Mouse (Mus musculus): Measurements from ENCODE around the gene Mog. TPM values are rescaled to one million over a fixed set of nuclear protein-coding genes. Genes with fewer than 3 reads are reported as not detected.

Mog gene
- polyA plus RNA-seq, 1 experiment from 2014 or later, result not detected

- H3K9me3 ChIP-seq (ENCODE audit: control insufficient read depth, low read length), result no peaks in the 10 kb centered on the region
- no peaks in the 10 kb centered on the region for H3K27me3 ChIP-seq (ENCODE audit: control insufficient read depth, insufficient read depth, low read length)
- peak overlapping the region; percentile 82 to 86 for H3K4me3 ChIP-seq (ENCODE audit: control insufficient read depth in 1 of 2, insufficient read depth in 1 of 2, low read depth in 1 of 2, low read length in 2 of 2)
- H3K36me3 ChIP-seq (ENCODE audit: control insufficient read depth, insufficient read depth, low read length), result peaks cover 29% of the 10 kb centered on the region
- peak; percentile 86 for ATAC-seq (ENCODE audit: insufficient number of reproducible peaks, insufficient read depth, low FRiP score, low read depth)
- H3K4me1 ChIP-seq (ENCODE audit: control insufficient read depth in 2 of 2, insufficient read depth in 2 of 2, low read length in 2 of 2), result no peaks in the 10 kb centered on the region; a peak in 1 of 4 replicates
- peak overlapping the region; percentile 94 for H3K4me2 ChIP-seq (ENCODE audit: low read length)
- H3K9ac ChIP-seq (ENCODE audit: low read length), result peak overlapping the region; percentile 92
- WGBS, result under 1% methylated on average over 49 of the region's 49 CpGs
- peak overlapping the region; percentile 88 to 91 for H3K27ac ChIP-seq (replicated peaks in 1 of 2; ENCODE audit: control insufficient read depth in 1 of 2, insufficient read depth in 1 of 2, low read depth in 2 of 2, low read length in 2 of 2)
Measured at GRCm38 (mm10) chr17:37002364-37003330, 20.6 kb downstream of the Mog start.

- no peak for ATAC-seq (ENCODE audit: insufficient number of reproducible peaks, insufficient read depth, low FRiP score, low read depth)
Measured at GRCm38 (mm10) chr17:37000863-37001262, 22.3 kb downstream of the Mog start, which contains the start of gene Zfp57. Gene Zfp57, plus strand, starts transcription at chr17:37001163.

GRCm38 (mm10) chr17:36998477-36998876, 24.7 kb downstream of the Mog start:
- Histone ChIP-seq H3K9ac (ENCODE audit: low read length) (no peak overlapping the region), H3K36me3 (ENCODE audit: control insufficient read depth, insufficient read depth, low read length) (no peaks in the 10 kb centered on the region), H3K27ac (replicated peaks in 1 of 2; ENCODE audit: control insufficient read depth in 1 of 2, insufficient read depth in 1 of 2, low read depth in 2 of 2, low read length in 2 of 2) (no peak overlapping the region), H3K4me2 (ENCODE audit: low read length) (no peak overlapping the region), H3K4me1 (ENCODE audit: control insufficient read depth in 2 of 2, insufficient read depth in 2 of 2, low read length in 2 of 2) (no peaks in the 10 kb centered on the region), H3K9me3 (ENCODE audit: control insufficient read depth, low read length) (no peaks in the 10 kb centered on the region), H3K27me3 (ENCODE audit: control insufficient read depth, insufficient read depth, low read length) (no peaks in the 10 kb centered on the region), H3K4me3 (ENCODE audit: control insufficient read depth in 1 of 2, insufficient read depth in 1 of 2, low read depth in 1 of 2, low read length in 2 of 2) (no peak overlapping the region)
- ATAC-seq (ENCODE audit: insufficient number of reproducible peaks, insufficient read depth, low FRiP score, low read depth), result no peak
- 60% methylated on average over 2 of the region's 2 CpGs for WGBS

More at GRCm38 (mm10) chr17:37000863-37001262, 22.3 kb downstream of the Mog start, which contains the start of gene Zfp57:
- 91% methylated on average over 7 of the region's 7 CpGs for WGBS
- no peaks in the 10 kb centered on the region; a peak in 1 of 4 replicates for H3K4me1 ChIP-seq (ENCODE audit: control insufficient read depth in 2 of 2, insufficient read depth in 2 of 2, low read length in 2 of 2)
- peak within 1 kb of the TSS; percentile 94 for H3K4me2 ChIP-seq (ENCODE audit: low read length)
- H3K4me3 ChIP-seq (ENCODE audit: control insufficient read depth in 1 of 2, insufficient read depth in 1 of 2, low read depth in 1 of 2, low read length in 2 of 2), result peak within 1 kb of the TSS in 1 of 2 experiments; percentile 82; a peak in 1 of 4 replicates
- H3K9ac ChIP-seq (ENCODE audit: low read length), result no peak within 1 kb of the TSS
- H3K9me3 ChIP-seq (ENCODE audit: control insufficient read depth, low read length), result no peaks in the 10 kb centered on the region
- H3K27ac ChIP-seq (replicated peaks in 1 of 2; ENCODE audit: control insufficient read depth in 1 of 2, insufficient read depth in 1 of 2, low read depth in 2 of 2, low read length in 2 of 2), result 0 out of 4 replicates have a peak within 1 kb of the TSS, but pooled peaks of 1 of the 2 experiments have one; percentile 19
- no peaks in the 10 kb centered on the region for H3K27me3 ChIP-seq (ENCODE audit: control insufficient read depth, insufficient read depth, low read length)
- peaks cover 13% of the 10 kb centered on the region for H3K36me3 ChIP-seq (ENCODE audit: control insufficient read depth, insufficient read depth, low read length)

- Histone ChIP-seq H3K9ac (ENCODE audit: low read length) (no peak overlapping the region), H3K27me3 (ENCODE audit: control insufficient read depth, insufficient read depth, low read length) (no peaks in the 10 kb centered on the region), H3K36me3 (ENCODE audit: control insufficient read depth, insufficient read depth, low read length) (no peaks in the 10 kb centered on the region), H3K4me2 (ENCODE audit: low read length) (no peak overlapping the region), H3K27ac (replicated peaks in 1 of 2; ENCODE audit: control insufficient read depth in 1 of 2, insufficient read depth in 1 of 2, low read depth in 2 of 2, low read length in 2 of 2) (no peak overlapping the region), H3K4me1 (ENCODE audit: control insufficient read depth in 2 of 2, insufficient read depth in 2 of 2, low read length in 2 of 2) (no peaks in the 10 kb centered on the region), H3K4me3 (ENCODE audit: control insufficient read depth in 1 of 2, insufficient read depth in 1 of 2, low read depth in 1 of 2, low read length in 2 of 2) (no peak overlapping the region), H3K9me3 (ENCODE audit: control insufficient read depth, low read length) (no peaks in the 10 kb centered on the region)
- no peak for ATAC-seq (ENCODE audit: insufficient number of reproducible peaks, insufficient read depth, low FRiP score, low read depth)
- WGBS, result 25% methylated on average over 7 of the region's 7 CpGs
Measured at GRCm38 (mm10) chr17:36997033-36997735, 26.0 kb downstream of the Mog start.

- no peak overlapping the region for H3K27ac ChIP-seq (replicated peaks in 1 of 2; ENCODE audit: control insufficient read depth in 1 of 2, insufficient read depth in 1 of 2, low read depth in 2 of 2, low read length in 2 of 2)
- no peaks in the 10 kb centered on the region for H3K9me3 ChIP-seq (ENCODE audit: control insufficient read depth, low read length)
- H3K27me3 ChIP-seq (ENCODE audit: control insufficient read depth, insufficient read depth, low read length), result no peaks in the 10 kb centered on the region
- no peak for ATAC-seq (ENCODE audit: insufficient number of reproducible peaks, insufficient read depth, low FRiP score, low read depth)
- H3K4me1 ChIP-seq (ENCODE audit: control insufficient read depth in 2 of 2, insufficient read depth in 2 of 2, low read length in 2 of 2), result no peaks in the 10 kb centered on the region
- WGBS, result 58% methylated on average over 3 of the region's 3 CpGs
- no peak overlapping the region for H3K4me2 ChIP-seq (ENCODE audit: low read length)
- H3K4me3 ChIP-seq (ENCODE audit: control insufficient read depth in 1 of 2, insufficient read depth in 1 of 2, low read depth in 1 of 2, low read length in 2 of 2), result no peak overlapping the region
- no peaks in the 10 kb centered on the region for H3K36me3 ChIP-seq (ENCODE audit: control insufficient read depth, insufficient read depth, low read length)
- no peak overlapping the region for H3K9ac ChIP-seq (ENCODE audit: low read length)
Measured at GRCm38 (mm10) chr17:36995448-36995847, 27.8 kb downstream of the Mog start.

- Histone ChIP-seq H3K9me3 (ENCODE audit: control insufficient read depth, low read length) (no peaks in the 10 kb centered on the region), H3K27me3 (ENCODE audit: control insufficient read depth, insufficient read depth, low read length) (peaks cover 3% of the 10 kb centered on the region; the same call in 1 of the 2 replicates), H3K36me3 (ENCODE audit: control insufficient read depth, insufficient read depth, low read length) (no peaks in the 10 kb centered on the region), H3K4me2 (ENCODE audit: low read length) (no peak overlapping the region), H3K27ac (replicated peaks in 1 of 2; ENCODE audit: control insufficient read depth in 1 of 2, insufficient read depth in 1 of 2, low read depth in 2 of 2, low read length in 2 of 2) (no peak overlapping the region), H3K4me1 (ENCODE audit: control insufficient read depth in 2 of 2, insufficient read depth in 2 of 2, low read length in 2 of 2) (no peaks in the 10 kb centered on the region), H3K4me3 (ENCODE audit: control insufficient read depth in 1 of 2, insufficient read depth in 1 of 2, low read depth in 1 of 2, low read length in 2 of 2) (no peak overlapping the region), H3K9ac (ENCODE audit: low read length) (no peak overlapping the region)
- ATAC-seq (ENCODE audit: insufficient number of reproducible peaks, insufficient read depth, low FRiP score, low read depth), result no peak
- 78% methylated on average over 2 of the region's 2 CpGs for WGBS
Measured at GRCm38 (mm10) chr17:36994528-36994927, 28.7 kb downstream of the Mog start.

GRCm38 (mm10) chr17:36993770-36994325, 29.4 kb downstream of the Mog start:
- no peaks in the 10 kb centered on the region for H3K36me3 ChIP-seq (ENCODE audit: control insufficient read depth, insufficient read depth, low read length)
- 88% methylated on average over 4 of the region's 4 CpGs for WGBS
- ATAC-seq (ENCODE audit: insufficient number of reproducible peaks, insufficient read depth, low FRiP score, low read depth), result no peak
- H3K27ac ChIP-seq (replicated peaks in 1 of 2; ENCODE audit: control insufficient read depth in 1 of 2, insufficient read depth in 1 of 2, low read depth in 2 of 2, low read length in 2 of 2), result no peak overlapping the region
- H3K27me3 ChIP-seq (ENCODE audit: control insufficient read depth, insufficient read depth, low read length), result peaks cover 10% of the 10 kb centered on the region
- H3K4me2 ChIP-seq (ENCODE audit: low read length), result no peak overlapping the region
- H3K4me3 ChIP-seq (ENCODE audit: control insufficient read depth in 1 of 2, insufficient read depth in 1 of 2, low read depth in 1 of 2, low read length in 2 of 2), result no peak overlapping the region
- H3K9ac ChIP-seq (ENCODE audit: low read length), result no peak overlapping the region
- H3K9me3 ChIP-seq (ENCODE audit: control insufficient read depth, low read length), result no peaks in the 10 kb centered on the region
- H3K4me1 ChIP-seq (ENCODE audit: control insufficient read depth in 2 of 2, insufficient read depth in 2 of 2, low read length in 2 of 2), result peaks cover 0 to 2% of the 10 kb centered on the region in 2 experiments; a peak in 2 of 4 replicates

Measured in heart, embryonic 14.5 days (tissue).